Mouse (Mus musculus) brain, adult 2 months (tissue): ENCODE data around the gene Gm12790.
A peak's percentile ranks its signal among the peaks of the same experiment; 100 is the strongest.
"Not testable (repeated sequence)": the region's sequence is repeated elsewhere in the genome, so short reads cannot be mapped to it uniquely, and the experiment has no call there.

Experiments used
- DNase-seq: peaks from one replicate; pipeline ENCODE4 v3.0.0; 2011; ENCODE audit warnings: low read depth, low spot score

The Gm12790 gene

DNA sequence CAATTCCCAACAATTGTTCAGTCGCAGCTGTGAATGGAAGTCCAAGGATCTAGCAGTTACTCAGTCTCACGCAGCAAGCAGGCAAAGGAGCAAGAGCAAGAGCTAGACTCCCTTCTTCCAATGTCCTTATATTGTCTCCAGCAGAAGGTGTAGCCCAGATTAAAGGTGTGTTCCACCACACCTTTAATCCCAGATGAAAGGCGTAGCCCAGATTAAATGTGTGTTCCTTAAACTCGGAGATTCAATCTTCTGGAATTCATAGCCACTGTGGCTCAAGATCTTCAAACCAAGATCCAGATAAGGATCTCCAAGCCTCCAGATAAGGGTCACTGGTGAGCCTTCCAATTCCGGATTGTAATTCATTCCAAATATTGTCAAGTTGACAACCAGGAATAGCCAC, at the start of gene Gm12790:
Gm12790 (minus strand) TSS at position 101 of the 400 bp plus-strand sequence.
- not testable (repeated sequence) for DNase-seq

GRCm38 (mm10) chr4:102026619-102027018, 45.8 kb upstream of the Gm12790 start:
- DNase-seq, result no peak

DNA sequence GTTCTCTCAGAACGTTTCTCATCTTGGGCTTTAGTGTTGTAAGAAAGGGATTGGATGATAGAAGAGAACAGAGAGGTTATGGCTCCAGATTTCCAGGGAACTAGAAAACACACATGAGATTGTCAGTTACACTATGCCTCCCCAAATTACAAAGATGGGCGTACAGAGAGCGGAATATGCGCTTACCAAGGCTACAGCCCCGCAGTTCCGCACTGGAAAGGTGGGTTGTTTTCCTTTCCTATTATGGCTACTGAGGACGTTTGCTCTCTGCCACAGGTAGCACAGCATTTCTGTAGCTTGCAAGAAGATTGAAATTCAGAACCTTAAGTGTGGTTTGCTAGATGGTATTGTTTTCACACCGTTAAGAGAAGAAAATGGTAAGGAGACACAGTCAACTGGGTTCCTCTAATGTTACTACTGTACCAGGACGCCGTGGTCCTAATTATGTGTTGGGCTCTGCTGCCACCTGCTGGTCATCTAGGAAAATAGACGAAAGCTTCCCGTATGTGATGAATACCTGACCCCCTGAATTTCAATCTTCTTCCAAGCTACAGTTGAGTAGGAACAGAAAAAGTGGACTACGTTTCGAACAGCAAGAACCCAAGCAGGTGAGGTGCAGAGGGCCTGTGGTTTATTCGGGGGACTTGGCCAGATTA, 17.5 kb upstream of the Gm12790 start:
- DNase-seq, result peak; percentile 86

DNA sequence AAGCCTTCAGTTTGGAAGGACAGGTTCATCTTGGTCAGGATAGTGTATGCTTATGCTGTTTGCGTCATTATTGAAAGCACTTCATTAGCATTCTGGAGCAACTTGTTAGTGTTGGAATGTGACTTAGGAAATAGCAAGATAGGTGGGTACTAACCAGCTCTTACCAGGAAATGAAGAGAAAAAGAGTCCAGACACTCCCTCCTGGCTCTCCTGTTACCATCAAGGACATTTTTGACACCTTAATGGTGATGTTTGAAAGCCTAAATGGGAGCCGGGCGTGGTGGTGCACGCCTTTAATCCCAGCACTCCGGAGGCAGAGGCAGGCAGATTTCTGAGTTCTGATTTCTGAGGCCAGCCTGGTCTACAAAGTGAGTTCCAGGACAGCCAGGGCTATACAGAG, 16.6 kb upstream of the Gm12790 start:
- DNase-seq, result no peak

DNA sequence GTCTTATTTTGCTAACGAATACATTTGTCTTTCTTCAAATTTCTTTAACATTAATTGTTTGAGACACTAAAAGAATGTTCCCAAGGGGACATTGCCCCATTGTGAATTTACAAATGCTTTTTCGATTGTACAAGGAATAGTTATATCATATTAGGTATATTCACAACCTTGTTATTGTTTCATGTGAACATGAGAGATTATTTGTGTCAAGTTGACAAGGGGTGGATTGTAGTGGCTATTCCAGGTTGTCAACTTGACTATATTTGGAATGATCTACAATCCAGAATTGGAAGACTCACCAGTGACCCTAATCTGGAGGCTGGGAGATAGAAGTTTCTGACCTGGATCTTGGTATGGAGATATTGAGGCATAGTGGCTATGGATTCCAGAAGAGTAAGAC, 5.5 kb upstream of the Gm12790 start, which contains the start of gene Gm12789:
Gm12789 (plus strand) TSS at position 301 of the 400 bp plus-strand sequence.
- not testable (repeated sequence) for DNase-seq

DNA sequence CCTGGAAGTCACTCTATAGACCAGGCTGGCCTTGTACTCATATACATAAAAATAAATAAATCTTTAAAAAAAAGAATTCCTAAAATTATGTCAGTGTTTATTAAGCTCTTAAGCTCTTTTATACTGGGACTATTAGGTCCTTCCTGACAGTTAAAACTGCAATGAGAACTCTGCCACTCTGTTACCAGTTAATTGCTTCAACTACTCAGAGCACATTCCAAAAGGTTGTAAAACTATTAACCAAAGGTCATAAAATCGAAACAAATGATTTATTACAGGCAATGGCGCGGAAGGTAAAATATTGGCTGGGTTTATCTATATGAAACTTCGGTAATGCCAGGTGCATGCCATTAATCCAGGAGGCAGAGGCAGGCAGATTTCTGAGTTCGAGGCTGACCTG, 4.8 kb upstream of the Gm12790 start:
- DNase-seq, result no peak

DNA sequence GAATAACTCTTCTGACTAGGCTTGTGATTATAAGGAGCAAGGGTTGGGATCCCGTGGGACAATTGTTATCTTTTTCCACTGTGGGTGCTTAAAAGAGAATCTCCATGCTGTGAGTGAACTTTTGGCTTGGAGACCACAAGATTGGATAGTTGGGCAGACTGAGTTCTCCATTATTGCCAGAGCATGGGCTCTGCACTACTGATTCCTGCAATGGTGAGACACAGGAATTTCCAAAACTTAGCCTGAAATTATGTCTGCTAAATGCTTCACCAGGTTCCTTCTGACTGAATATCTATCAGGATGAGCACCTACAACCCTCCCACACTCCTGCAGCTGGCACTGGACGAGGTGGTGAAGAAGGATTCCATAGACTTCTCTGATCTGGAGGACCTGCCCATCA, 40.7 kb downstream of the Gm12790 start, which contains the start of gene Gm12794:
Gm12794 (plus strand) TSS at position 301 of the 400 bp plus-strand sequence.
- not testable (repeated sequence) for DNase-seq
